In the genomic region with DNA sequence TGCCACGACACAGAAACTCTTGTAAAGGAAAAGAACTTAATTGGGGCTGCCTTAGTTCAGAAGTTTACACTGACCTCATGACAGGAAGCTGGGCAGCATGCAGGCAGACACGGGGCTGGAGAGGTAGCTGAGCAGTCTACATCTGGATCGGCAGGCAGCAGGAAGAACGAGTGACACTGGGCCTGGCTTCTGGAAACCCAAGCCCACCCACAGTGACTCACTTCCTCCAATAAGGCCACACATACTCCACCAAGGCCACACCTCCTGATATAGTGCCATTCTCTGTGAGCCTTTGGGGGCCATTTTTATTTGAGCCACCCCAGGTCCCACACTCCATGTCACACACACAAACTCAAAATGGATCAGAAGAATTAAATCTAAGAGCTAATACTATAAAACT, we compare ENCODE assay signal across 43 mouse cellular contexts. TPM values are rescaled to one million over a fixed set of nuclear protein-coding genes. Genes with fewer than 3 reads are reported as not detected.
"Had no signal": no experiment of that assay in that cellular context is flagged by ENCODE, and none has a peak within 500 bp of the region (broad histone marks: within the 10 kb centered on the region; RNA-seq: fewer than 3 reads in every experiment).

No protein-coding gene starts in this region.

- H3K36me3 ChIP-seq: heart, embryonic 13.5 days; heart, embryonic 15.5 days; hindbrain, embryonic 13.5 days; hindbrain, embryonic 15.5 days; kidney, embryonic 15.5 days; limb, embryonic 13.5 days; limb, embryonic 15.5 days; liver, embryonic 12.5 days had no signal

- H3K4me1 ChIP-seq: heart, embryonic 13.5 days; heart, embryonic 15.5 days; hindbrain, embryonic 13.5 days; hindbrain, embryonic 15.5 days; kidney, embryonic 15.5 days; limb, embryonic 13.5 days; limb, embryonic 15.5 days; liver, embryonic 12.5 days had no signal

- H3K27ac ChIP-seq: gastrocnemius, adult 2 months; heart, adult 2 months; heart, embryonic 13.5 days; heart, embryonic 15.5 days; hindbrain, embryonic 13.5 days; hindbrain, embryonic 15.5 days; hindbrain, postnatal 0 days; kidney, embryonic 15.5 days; kidney, postnatal 0 days; limb, embryonic 13.5 days; limb, embryonic 15.5 days; liver, embryonic 12.5 days; liver, embryonic 14.5 days had no signal

- H3K9ac ChIP-seq: heart, embryonic 13.5 days; heart, embryonic 15.5 days; hindbrain, embryonic 13.5 days; hindbrain, embryonic 15.5 days; kidney, embryonic 15.5 days; limb, embryonic 13.5 days; limb, embryonic 15.5 days; liver, embryonic 12.5 days; liver, embryonic 14.5 days had no signal

- H3K9me3 ChIP-seq: heart, embryonic 13.5 days; heart, embryonic 15.5 days; hindbrain, embryonic 13.5 days; hindbrain, embryonic 15.5 days; kidney, embryonic 15.5 days; limb, embryonic 13.5 days; limb, embryonic 15.5 days; liver, embryonic 12.5 days had no signal

- H3K4me3 ChIP-seq: gastrocnemius, adult 2 months; heart, adult 2 months; heart, embryonic 13.5 days; heart, embryonic 15.5 days; hindbrain, embryonic 13.5 days; hindbrain, embryonic 15.5 days; kidney, embryonic 15.5 days; limb, embryonic 13.5 days; limb, embryonic 15.5 days; liver, embryonic 12.5 days had no signal

- H3K27me3 ChIP-seq: hindbrain, embryonic 15.5 days; kidney, embryonic 15.5 days; limb, embryonic 13.5 days; limb, embryonic 15.5 days had no signal

- H3K4me2 ChIP-seq: heart, embryonic 11.5 days; heart, embryonic 13.5 days; heart, embryonic 15.5 days; hindbrain, embryonic 13.5 days; hindbrain, embryonic 15.5 days; kidney, embryonic 15.5 days; limb, embryonic 13.5 days; limb, embryonic 15.5 days; liver, embryonic 12.5 days had no signal

- ATAC-seq: hindbrain, postnatal 0 days; intestine, embryonic 16.5 days; liver, embryonic 12.5 days had no signal

- DNase-seq: gastrocnemius, adult 2 months; gastrocnemius, postnatal 10 days; gastrocnemius, postnatal 25 days; heart, adult 11 months; heart, adult 2 months; heart, postnatal 14 days; heart, postnatal 36 days; kidney, adult 11 months; kidney, adult 2 months; kidney, adult 9 months; kidney, postnatal 14 days; kidney, postnatal 36 days; layer of hippocampus, adult 9-11 months; layer of hippocampus, postnatal 36 days; left cerebral cortex, postnatal 4 days had no signal

RNA-seq across cellular contexts. Expression of a gene that starts 16.5 kb away (rescaled TPM):
- total RNA-seq: gastrocnemius, adult 2 months; gastrocnemius, postnatal 10 days; gastrocnemius, postnatal 25 days; gastrocnemius, postnatal 4 days; liver, adult 2 months had no signal
- polyA plus RNA-seq: liver, adult 2 months had no signal

RNA-seq across cellular contexts. Expression of a gene that starts 54.7 kb away (rescaled TPM):
- total RNA-seq: gastrocnemius, adult 2 months; gastrocnemius, postnatal 10 days; gastrocnemius, postnatal 25 days; gastrocnemius, postnatal 4 days; heart, adult 2 months; heart, postnatal 14 days; heart, postnatal 36 days; hematopoietic stem cell, adult 5-6 weeks; hindbrain, postnatal 0 days; layer of hippocampus, adult 18-20 months; layer of hippocampus, adult 8-10 months; layer of hippocampus, postnatal 14 days; layer of hippocampus, postnatal 36 days; left cerebral cortex, adult 18-20 months; left cerebral cortex, adult 8-10 months; left cerebral cortex, postnatal 10 days; left cerebral cortex, postnatal 25 days; left cerebral cortex, postnatal 4 days; liver, adult 2 months had no signal
- polyA plus RNA-seq: heart, adult 2 months; heart, embryonic 11.5 days; heart, embryonic 13.5 days; heart, embryonic 15.5 days; heart, postnatal 0 days; hindbrain, embryonic 11.5 days; hindbrain, embryonic 13.5 days; hindbrain, embryonic 15.5 days; hindbrain, postnatal 0 days; intestine, embryonic 14.5 days; intestine, embryonic 16.5 days; kidney, adult 2 months; kidney, embryonic 15.5 days; kidney, postnatal 0 days; large intestine, adult 2 months; limb, embryonic 13.5 days; limb, embryonic 15.5 days; liver, adult 2 months; liver, embryonic 12.5 days; liver, embryonic 14.5 days; liver, embryonic 16.5 days had no signal
